Mouse (Mus musculus): Measurements from ENCODE around the gene Six6.

The Six6 gene

GRCm38 (mm10) chr12:72957829-72958424 lies 18.2 kb downstream of the Six6 start:
- no peak for DNase-seq (ENCODE audit: extremely low read depth, low read depth)

GRCm38 (mm10) chr12:72958446-72958845 lies 18.8 kb downstream of the Six6 start:
- DNase-seq (ENCODE audit: extremely low read depth, low read depth) = no peak

- DNase-seq (ENCODE audit: extremely low read depth, low read depth) = no peak
Measured at GRCm38 (mm10) chr12:72962761-72963160, 23.1 kb downstream of the Six6 start.

GRCm38 (mm10) chr12:72967541-72967940 lies 27.8 kb downstream of the Six6 start:
- no peak for DNase-seq (ENCODE audit: extremely low read depth, low read depth)

- DNase-seq (ENCODE audit: extremely low read depth, low read depth) = peak; percentile 60
Measured at GRCm38 (mm10) chr12:72970620-72971019, 30.9 kb downstream of the Six6 start.

- DNase-seq (ENCODE audit: extremely low read depth, low read depth) = peak; percentile 71
Measured at GRCm38 (mm10) chr12:72973161-72973560, 33.5 kb downstream of the Six6 start.

- no peak for DNase-seq (ENCODE audit: extremely low read depth, low read depth)
Measured at GRCm38 (mm10) chr12:72976172-72976571, 36.5 kb downstream of the Six6 start.

- DNase-seq (ENCODE audit: extremely low read depth, low read depth) = peak; percentile 77
Measured at GRCm38 (mm10) chr12:72976718-72977117, 37.0 kb downstream of the Six6 start.

GRCm38 (mm10) chr12:72977851-72978250 lies 38.2 kb downstream of the Six6 start:
- no peak for DNase-seq (ENCODE audit: extremely low read depth, low read depth)

- DNase-seq (ENCODE audit: extremely low read depth, low read depth) = no peak
Measured at GRCm38 (mm10) chr12:72979236-72979635, 39.5 kb downstream of the Six6 start.

- no peak for DNase-seq (ENCODE audit: extremely low read depth, low read depth)
Measured at GRCm38 (mm10) chr12:72982616-72983015, 42.9 kb downstream of the Six6 start.

- no peak for DNase-seq (ENCODE audit: extremely low read depth, low read depth)
Measured at GRCm38 (mm10) chr12:72983071-72983857, 43.6 kb downstream of the Six6 start.

All from MEL-GATA-1-ER (cell line).